Mouse (Mus musculus): ENCODE measurements at regions not wholly inside any gene's neighbourhood (a gene's known extent, or its start where the extent isn't known, plus 50 kb on each side); places are given as distances from the start of the nearest gene placed in this dataset.

GRCm38 (mm10) chr5:46488140-46488942 lies 630.9 kb upstream of the Lcorl start:
- intact Hi-C loops (cut with DNase I): no loop called here
- DNase-seq (ENCODE audit: low spot score): no peak

- intact Hi-C loops (cut with DNase I): no loop called here
- DNase-seq (ENCODE audit: low spot score): no peak
These were observed 629.4 kb upstream of the Lcorl start for GRCm38 (mm10) chr5:46486740-46487326.

GRCm38 (mm10) chr5:46456356-46456755 lies 598.9 kb upstream of the Lcorl start:
- no peak for DNase-seq (ENCODE audit: low spot score)

GRCm38 (mm10) chr5:46448274-46448673 lies 590.9 kb upstream of the Lcorl start:
- no peak for DNase-seq (ENCODE audit: low spot score)
- intact Hi-C loops (cut with DNase I): loop anchor here (10.0 kb wide), 3 partner anchors 1527 to 1787 kb away; no protein-coding TSS in a partner anchor

More at GRCm38 (mm10) chr5:46456356-46456755, 598.9 kb upstream of the Lcorl start:
- intact Hi-C loops (cut with DNase I): no loop called here

GRCm38 (mm10) chr5:46445844-46446243 lies 588.4 kb upstream of the Lcorl start:
- intact Hi-C loops (cut with DNase I): loop anchor here (10.0 kb wide), 3 partner anchors 1529 to 1789 kb away; no protein-coding TSS in a partner anchor

GRCm38 (mm10) chr5:46445122-46445521 lies 587.7 kb upstream of the Lcorl start:
- no peak for DNase-seq (ENCODE audit: low spot score)
- intact Hi-C loops (cut with DNase I): loop anchor here (10.0 kb wide), 3 partner anchors 1530 to 1790 kb away; no protein-coding TSS in a partner anchor

More at GRCm38 (mm10) chr5:46445844-46446243, 588.4 kb upstream of the Lcorl start:
- DNase-seq (ENCODE audit: low spot score): no peak

GRCm38 (mm10) chr5:46443805-46444340 lies 586.5 kb upstream of the Lcorl start:
- intact Hi-C loops (cut with DNase I): loop anchor here (10.0 kb wide), 3 partner anchors 1531 to 1791 kb away; no protein-coding TSS in a partner anchor
- DNase-seq (ENCODE audit: low spot score): no peak

GRCm38 (mm10) chr5:46442600-46443248 lies 585.3 kb upstream of the Lcorl start:
- no peak for DNase-seq (ENCODE audit: low spot score)
- intact Hi-C loops (cut with DNase I): loop anchor here (10.0 kb wide), 3 partner anchors 1532 to 1792 kb away; no protein-coding TSS in a partner anchor

- DNase-seq (ENCODE audit: low spot score): no peak
- intact Hi-C loops (cut with DNase I): loop anchor here (10.0 kb wide), 3 partner anchors 1533 to 1793 kb away; no protein-coding TSS in a partner anchor
These were observed 584.3 kb upstream of the Lcorl start for GRCm38 (mm10) chr5:46441716-46442115.

- no peak for DNase-seq (ENCODE audit: low spot score)
- intact Hi-C loops (cut with DNase I): no loop called here
These were observed 574.4 kb upstream of the Lcorl start for GRCm38 (mm10) chr5:46431644-46432367.

- DNase-seq (ENCODE audit: low spot score): no peak
- intact Hi-C loops (cut with DNase I): no loop called here
These were observed 565.3 kb upstream of the Lcorl start for GRCm38 (mm10) chr5:46422738-46423137.

- intact Hi-C loops (cut with DNase I): no loop called here
These were observed 549.6 kb upstream of the Lcorl start for GRCm38 (mm10) chr5:46406969-46407368.

GRCm38 (mm10) chr5:46406404-46406803 lies 549.0 kb upstream of the Lcorl start:
- intact Hi-C loops (cut with DNase I): no loop called here
- DNase-seq (ENCODE audit: low spot score): no peak

More at GRCm38 (mm10) chr5:46406969-46407368, 549.6 kb upstream of the Lcorl start:
- DNase-seq (ENCODE audit: low spot score): no peak

- no peak for DNase-seq (ENCODE audit: low spot score)
- intact Hi-C loops (cut with DNase I): no loop called here
These were observed 529.2 kb upstream of the Lcorl start for GRCm38 (mm10) chr5:46386591-46386990.

GRCm38 (mm10) chr5:46367328-46367727 lies 509.9 kb upstream of the Lcorl start:
- no peak for DNase-seq (ENCODE audit: low spot score)
- intact Hi-C loops (cut with DNase I): no loop called here

GRCm38 (mm10) chr5:46363661-46364060 lies 506.2 kb upstream of the Lcorl start:
- no peak for DNase-seq (ENCODE audit: low spot score)
- intact Hi-C loops (cut with DNase I): no loop called here

- intact Hi-C loops (cut with DNase I): no loop called here
- no peak for DNase-seq (ENCODE audit: low spot score)
These were observed 504.2 kb upstream of the Lcorl start for GRCm38 (mm10) chr5:46361637-46362036.

GRCm38 (mm10) chr5:46348448-46348847 lies 491.0 kb upstream of the Lcorl start:
- intact Hi-C loops (cut with DNase I): loop anchor here (5.0 kb wide), 2 partner anchors 491 to 871 kb away; partner anchors contain the start of gene Lcorl

GRCm38 (mm10) chr5:46347368-46348083 lies 490.1 kb upstream of the Lcorl start:
- intact Hi-C loops (cut with DNase I): loop anchor here (1.0 to 5.0 kb wide), 4 partner anchors 490 to 870 kb away; partner anchors contain the start of gene Lcorl
- peak; percentile 1 for DNase-seq (ENCODE audit: low spot score)

More at GRCm38 (mm10) chr5:46348448-46348847, 491.0 kb upstream of the Lcorl start:
- no peak for DNase-seq (ENCODE audit: low spot score)

Data from heart, postnatal 25 days (tissue).